Mouse (Mus musculus) spleen, adult 12 weeks (tissue): ENCODE results near the gene Gm10775.
A peak's percentile ranks its signal among the peaks of the same experiment; 100 is the strongest.

Experiments used
- DNase-seq: peaks from one replicate; pipeline ENCODE4 v3.0.0; 2022; ENCODE audit warnings: low spot score

Gene Gm10775

DNA sequence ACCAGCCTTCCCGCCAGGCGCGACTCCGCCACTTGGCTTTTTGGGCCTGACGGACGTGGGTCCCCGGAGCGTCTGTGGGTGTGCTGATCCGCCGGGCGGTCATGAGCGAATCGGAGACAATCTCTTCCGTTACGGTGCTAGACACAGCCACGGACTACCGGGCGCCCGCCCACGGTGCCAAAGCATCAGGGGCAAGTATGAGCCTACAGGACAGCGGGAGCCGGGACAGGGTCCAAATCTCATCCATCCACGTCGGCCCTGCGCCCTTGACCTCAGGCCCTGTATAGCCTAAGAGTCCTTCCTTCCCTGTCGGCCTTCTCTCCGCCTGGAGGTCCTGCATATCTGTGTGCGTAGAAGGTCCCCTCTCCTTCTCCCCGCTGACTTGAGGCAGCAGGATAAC, at the start of gene Gm10775:
Gm10775 (plus strand) TSS at position 301 of the 400 bp plus-strand sequence.
- DNase-seq = no peak

DNA sequence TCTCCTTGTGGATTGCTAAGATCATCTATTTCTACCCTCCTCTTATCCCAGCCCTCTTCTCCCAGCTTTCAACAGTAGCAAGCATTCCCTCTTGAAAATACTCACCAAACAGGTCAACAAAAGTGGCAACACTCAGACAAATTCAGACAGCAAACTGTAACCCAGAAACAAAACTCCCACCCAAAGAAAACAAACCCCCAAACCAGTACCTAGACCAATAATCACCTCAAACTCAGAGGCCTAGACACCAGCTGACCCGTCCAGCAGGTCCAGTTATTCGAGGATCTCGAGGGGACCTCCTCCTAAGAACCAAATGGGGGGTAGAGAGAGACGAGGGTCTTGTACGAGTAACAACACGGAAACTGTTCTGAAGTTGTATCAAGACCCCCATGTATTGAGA, 33.4 kb upstream of the Gm10775 start:
- DNase-seq = no peak

DNA sequence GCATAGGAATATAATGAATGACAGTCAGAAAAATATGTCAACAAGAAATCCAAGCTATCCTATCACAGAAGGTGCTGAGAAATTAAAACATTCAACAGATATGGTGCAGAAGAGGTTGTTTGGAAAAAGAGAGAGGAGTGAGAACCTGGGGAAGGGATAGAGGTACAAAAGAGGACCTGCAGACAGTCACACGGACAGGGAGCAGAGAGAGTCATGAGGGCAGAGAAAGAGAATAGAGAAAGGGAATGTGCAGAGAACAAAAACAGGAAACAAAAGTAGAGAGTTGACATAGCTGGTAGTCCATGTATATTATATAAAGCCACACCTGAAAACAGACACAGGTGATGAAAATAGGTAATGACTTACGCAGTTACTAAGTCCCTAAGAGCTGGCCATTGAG, 32.7 kb upstream of the Gm10775 start:
- no peak for DNase-seq

DNA sequence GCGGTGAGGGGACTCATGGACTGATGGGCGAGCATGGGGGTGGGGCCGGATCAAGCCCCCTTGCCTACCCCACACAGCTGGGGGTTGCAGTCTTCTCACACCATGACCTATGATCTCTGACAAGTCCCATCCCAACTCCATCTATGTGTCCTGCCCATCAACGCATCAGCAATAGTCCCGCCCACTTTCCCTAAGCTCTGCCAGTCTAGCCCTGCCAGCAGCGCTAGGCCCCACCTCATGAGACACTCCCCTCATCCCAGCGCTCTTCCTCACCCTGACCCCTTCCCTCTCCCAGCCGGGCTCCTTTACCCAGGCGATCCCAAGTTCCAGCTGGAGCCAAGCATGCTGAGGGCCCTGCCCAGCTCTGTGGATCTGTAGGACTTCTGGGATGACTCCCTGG, 22.1 kb upstream of the Gm10775 start:
- DNase-seq = no peak

- peak; percentile 89 for DNase-seq
Observed at GRCm38 (mm10) chr13:65240509-65241098, 18.7 kb upstream of the Gm10775 start.

DNA sequence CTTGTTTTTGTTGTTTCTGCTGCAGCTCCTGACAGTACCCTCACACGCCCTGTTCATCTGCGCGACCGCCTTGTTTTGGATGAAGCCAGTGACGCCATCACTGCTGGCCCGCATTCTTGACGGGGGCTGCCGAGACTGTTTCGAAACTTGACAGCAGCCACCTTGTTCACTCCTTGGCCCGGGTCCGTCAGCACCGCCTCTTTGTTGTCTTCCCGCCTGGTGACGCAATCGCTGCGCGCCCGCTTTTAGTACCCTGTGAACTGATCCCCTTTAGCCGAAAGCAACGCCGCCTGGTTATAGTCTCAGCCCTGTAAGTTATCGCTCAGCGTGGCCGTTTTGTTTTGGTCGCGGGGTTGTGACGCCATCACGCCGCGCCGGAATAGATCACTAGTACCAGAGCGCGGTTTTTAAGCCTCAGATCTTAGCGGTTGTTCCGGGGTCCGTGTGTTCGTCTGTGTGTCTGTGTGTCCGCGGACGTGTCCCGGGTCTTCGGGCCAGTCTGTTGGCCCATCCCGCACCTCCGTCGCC, 18.2 kb upstream of the Gm10775 start:
- peak; percentile 87 for DNase-seq

DNA sequence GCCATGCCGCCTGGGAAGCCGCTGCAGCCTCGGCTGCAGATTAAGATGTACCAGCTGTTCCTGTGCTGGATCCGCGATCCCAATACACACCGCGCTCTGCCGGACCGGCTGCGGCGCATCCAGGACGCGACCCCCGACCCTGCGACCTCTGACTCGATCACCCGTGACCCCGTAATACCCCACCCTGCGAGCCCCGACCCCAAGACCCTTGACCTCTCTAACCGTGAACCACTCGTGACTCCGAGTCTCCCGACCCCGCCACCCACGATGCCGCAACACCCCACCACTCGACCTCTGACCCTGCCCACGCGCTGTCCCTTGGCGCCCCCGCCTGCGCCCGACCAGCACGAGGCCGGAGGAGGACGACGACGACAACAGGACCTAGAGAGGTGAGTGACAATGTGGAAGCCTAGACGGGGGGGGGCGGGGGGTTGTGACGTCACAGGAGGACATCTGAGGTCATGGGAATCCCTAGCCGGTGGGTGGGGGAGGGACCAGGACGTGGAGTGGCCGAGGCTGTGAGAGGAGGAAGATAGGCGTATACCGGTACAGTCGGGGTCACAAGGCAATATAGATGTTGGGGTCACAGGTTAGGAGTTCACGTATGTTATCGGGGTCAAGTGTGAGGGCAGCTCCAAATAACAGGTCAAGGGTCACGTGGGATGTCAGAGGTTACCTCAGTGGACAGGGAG, 17.6 kb upstream of the Gm10775 start:
- peak; percentile 26 for DNase-seq

- no peak for DNase-seq
Observed at GRCm38 (mm10) chr13:65242319-65242787, 17.0 kb upstream of the Gm10775 start.

- DNase-seq = no peak
Observed at GRCm38 (mm10) chr13:65243273-65243672, 16.1 kb upstream of the Gm10775 start.

- DNase-seq = no peak
Observed at GRCm38 (mm10) chr13:65258175-65258954, 974 bp upstream of the Gm10775 start.

GRCm38 (mm10) chr13:65262086-65262485, 2.7 kb downstream of the Gm10775 start:
- DNase-seq = no peak

DNA sequence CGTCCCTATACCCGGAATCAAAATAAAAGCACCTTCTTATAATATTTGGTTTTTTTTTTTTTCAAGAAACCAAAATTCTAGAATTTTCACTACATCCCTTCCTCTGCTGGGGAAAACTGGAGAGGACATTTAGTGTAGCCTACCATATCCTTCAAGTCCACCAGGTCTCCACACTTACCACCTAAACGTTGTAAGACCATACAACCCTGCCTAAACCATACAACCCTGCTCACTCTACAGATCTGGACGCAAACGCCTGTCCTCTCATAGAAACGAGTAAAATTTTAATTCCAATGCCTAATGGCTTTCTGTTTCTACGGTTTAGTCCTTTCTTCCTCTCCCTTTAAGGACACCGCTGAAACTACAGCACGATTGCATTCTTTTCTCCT, 18.6 kb downstream of the Gm10775 start:
- no peak for DNase-seq

DNA sequence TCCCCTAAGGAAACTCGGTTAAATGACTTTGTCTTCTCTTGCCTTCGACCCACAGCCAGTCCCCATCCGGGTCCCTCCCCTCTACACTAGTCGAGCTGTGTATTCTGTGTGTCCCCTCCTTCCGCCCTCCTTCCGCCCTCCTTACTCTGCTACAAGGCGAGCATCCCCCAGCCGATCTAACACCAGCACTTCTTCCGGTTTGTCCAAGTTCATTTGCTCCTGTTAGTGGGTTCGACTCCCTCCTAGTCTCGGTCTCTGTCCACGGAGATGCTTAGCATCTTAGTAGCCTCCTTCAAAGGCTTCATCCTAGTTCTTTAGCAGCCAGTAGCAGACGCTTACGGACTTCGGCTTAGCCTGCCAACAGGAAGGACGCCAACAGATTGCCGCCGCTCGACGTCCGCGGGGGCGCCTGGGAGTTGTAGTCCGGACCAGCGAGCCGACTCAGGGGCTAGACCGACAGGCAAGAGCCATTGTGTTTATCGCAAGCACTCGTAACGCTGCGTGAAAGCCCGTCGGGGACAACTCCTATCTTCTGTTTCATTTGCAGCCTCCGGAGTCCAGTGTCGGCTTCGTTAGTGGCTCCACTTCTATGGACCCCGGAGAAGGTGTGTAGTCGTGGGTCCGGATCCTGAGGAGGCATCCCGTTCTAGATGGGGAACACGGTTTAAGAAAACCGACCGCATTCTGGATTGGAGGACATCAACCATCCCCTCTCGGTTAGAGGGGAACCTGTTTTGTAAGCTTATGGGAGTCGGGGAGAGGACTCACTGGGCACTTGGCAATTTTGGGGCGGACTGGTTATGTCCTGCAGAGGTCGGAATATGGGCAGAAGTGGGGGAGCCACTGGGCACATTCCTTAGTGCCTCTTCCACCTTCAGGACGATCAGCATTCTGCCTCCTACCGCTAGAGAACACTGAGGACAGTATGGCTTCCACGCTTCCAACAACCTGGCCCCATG, 19.3 kb downstream of the Gm10775 start, which contains the start of gene Zfp369:
Zfp369 (plus strand) TSS at position 432 of the 959 bp plus-strand sequence.
- peak; percentile 88 for DNase-seq

DNA sequence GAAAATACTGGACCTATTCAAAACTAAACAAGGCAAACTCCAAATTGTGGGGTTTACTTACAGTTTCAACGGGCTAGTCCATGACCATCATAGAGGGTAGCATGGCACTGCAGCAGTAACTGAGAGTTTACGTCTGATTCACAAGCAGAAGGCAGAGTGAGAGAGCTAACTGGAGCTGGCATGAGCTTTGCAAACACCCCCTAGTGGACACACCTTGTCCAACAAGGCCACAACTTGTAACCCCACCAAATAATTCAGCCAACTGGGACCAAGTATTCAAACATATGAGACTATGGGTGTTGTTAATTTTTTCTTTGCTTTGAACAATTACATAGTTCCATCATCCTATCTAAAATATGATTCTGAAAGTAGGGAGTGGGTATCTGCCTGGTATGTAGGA, 27.4 kb downstream of the Gm10775 start:
- DNase-seq = no peak

- DNase-seq = no peak
Observed at GRCm38 (mm10) chr13:65296354-65296753, 37.0 kb downstream of the Gm10775 start.
